Mouse (Mus musculus): Measurements from ENCODE around the gene Tmem51. TPM values are rescaled to one million over a fixed set of nuclear protein-coding genes. Genes with fewer than 3 reads are reported as not detected.

The Tmem51 gene
- polyA plus RNA-seq, 1 experiment from 2014 or later = 5.9 TPM

Other genes with a start within 250 kb of the Tmem51 start
- not detected in 2 replicates for gene Ctrc, start 237.9 kb downstream of the Tmem51 start, polyA plus RNA-seq (2015; fragmentation: Nextera tagmentation; extraction: Ambion mirVana)
- gene Efhd2, start 209.4 kb downstream of the Tmem51 start, polyA plus RNA-seq (2015; fragmentation: Nextera tagmentation; extraction: Ambion mirVana) = 75.6 and 85.4 TPM in 2 replicates
- gene Fhad1, start 69.2 kb downstream of the Tmem51 start, polyA plus RNA-seq (2015; fragmentation: Nextera tagmentation; extraction: Ambion mirVana) = 4.5 and 4.8 TPM in 2 replicates
- gene Kazn, start 155.1 kb upstream of the Tmem51 start, polyA plus RNA-seq (2015; fragmentation: Nextera tagmentation; extraction: Ambion mirVana) = 25.4 and 25.5 TPM in 2 replicates

Data from neural tube, embryonic 15.5 days (tissue).